Mouse (Mus musculus) CD4-positive, CD25-positive, alpha-beta regulatory T cell, adult 4 months (primary cell): Measurements from ENCODE around the gene Lin7b. TPM values are rescaled to one million over a fixed set of nuclear protein-coding genes. Genes with fewer than 3 reads are reported as not detected.
A peak's percentile ranks its signal among the peaks of the same experiment; 100 is the strongest.

Experiments used
- ATAC-seq: one replicate; pipeline ENCODE4 v1.8.0; 2017
- polyA plus RNA-seq, 2 experiments: library from polyadenylated mRNA; unstranded; fragments of 100-300 nt; shearing (Covaris generic); gene quantifications; one replicate each; pipeline ENCODE4 v1.2.1; 2017

The Lin7b gene
- polyA plus RNA-seq, 2 experiments from 2014 or later = not detected

- ATAC-seq = no peak
These were observed 23.5 kb downstream of the Lin7b start for GRCm38 (mm10) chr7:45346905-45347304.

GRCm38 (mm10) chr7:45343543-45343942, 26.8 kb downstream of the Lin7b start:
- no peak for ATAC-seq

GRCm38 (mm10) chr7:45342081-45342480, 28.3 kb downstream of the Lin7b start:
- no peak for ATAC-seq

- peak; percentile 83 for ATAC-seq
These were observed 29.1 kb downstream of the Lin7b start for GRCm38 (mm10) chr7:45341303-45341702.

- no peak for ATAC-seq
These were observed 29.7 kb downstream of the Lin7b start for GRCm38 (mm10) chr7:45340669-45341068.

GRCm38 (mm10) chr7:45340066-45340442, 30.3 kb downstream of the Lin7b start:
- no peak for ATAC-seq

- peak; percentile 38 for ATAC-seq
These were observed 30.8 kb downstream of the Lin7b start for GRCm38 (mm10) chr7:45339410-45340065.

- peak; percentile 12 for ATAC-seq
These were observed 32.0 kb downstream of the Lin7b start for GRCm38 (mm10) chr7:45338161-45338911.

- ATAC-seq = no peak
These were observed 32.9 kb downstream of the Lin7b start for GRCm38 (mm10) chr7:45337469-45337868.

GRCm38 (mm10) chr7:45336319-45336718, 34.1 kb downstream of the Lin7b start:
- ATAC-seq = no peak

GRCm38 (mm10) chr7:45335056-45335455, 35.3 kb downstream of the Lin7b start, which contains the start of gene Hrc:
Hrc (plus strand) TSS chr7:45335290.
- no peak for ATAC-seq

GRCm38 (mm10) chr7:45334605-45335004, 35.8 kb downstream of the Lin7b start:
- ATAC-seq = no peak

- ATAC-seq = peak; percentile 93
These were observed 36.9 kb downstream of the Lin7b start, which contains the start of gene Trpm4 for GRCm38 (mm10) chr7:45333431-45333982. Trpm4 (minus strand) TSS chr7:45333780.

GRCm38 (mm10) chr7:45332685-45333425, 37.5 kb downstream of the Lin7b start:
- ATAC-seq = peak; percentile 35

GRCm38 (mm10) chr7:45331502-45331901, 38.9 kb downstream of the Lin7b start:
- ATAC-seq = no peak

- no peak for ATAC-seq
These were observed 41.4 kb downstream of the Lin7b start for GRCm38 (mm10) chr7:45328841-45329475.

- ATAC-seq = no peak
These were observed 44.6 kb downstream of the Lin7b start for GRCm38 (mm10) chr7:45325800-45326199.

- no peak for ATAC-seq
These were observed 47.3 kb downstream of the Lin7b start for GRCm38 (mm10) chr7:45323069-45323468.

GRCm38 (mm10) chr7:45322245-45322644, 48.1 kb downstream of the Lin7b start:
- no peak for ATAC-seq
